Mouse (Mus musculus): Measurements from ENCODE around the gene Gm5134. TPM values are rescaled to one million over a fixed set of nuclear protein-coding genes. Genes with fewer than 3 reads are reported as not detected.

The Gm5134 gene
- polyA plus RNA-seq, 1 experiment from 2014 or later, result 0.10 TPM

Small RNAs within 50 kb of the gene (microRNA-seq; reads per million reads assigned to microRNA genes)
- gene Mir6409, result not detected

Other genes starting within 250 kb of the Gm5134 start
- gene Cabin1, start 190.2 kb upstream of the Gm5134 start, polyA plus RNA-seq (2016; fragmentation: Nextera tagmentation; extraction: Ambion mirVana), result 32.5 and 39.0 TPM in 2 replicates
- 93.8 and 103 TPM in 2 replicates for gene Ddt, start 181.1 kb upstream of the Gm5134 start, polyA plus RNA-seq (2016; fragmentation: Nextera tagmentation; extraction: Ambion mirVana)
- not detected in 2 replicates for gene Gm20441, start 173.6 kb upstream of the Gm5134 start, polyA plus RNA-seq (2016; fragmentation: Nextera tagmentation; extraction: Ambion mirVana)
- gene Gstt3, start 173.1 kb upstream of the Gm5134 start, polyA plus RNA-seq (2016; fragmentation: Nextera tagmentation; extraction: Ambion mirVana), result 2.4 and 4.3 TPM in 2 replicates
- gene Gstt1, start 155.9 kb upstream of the Gm5134 start, polyA plus RNA-seq (2016; fragmentation: Nextera tagmentation; extraction: Ambion mirVana), result 3.0 and 4.3 TPM in 2 replicates
- gene Gstt4, start 132.0 kb upstream of the Gm5134 start, polyA plus RNA-seq (2016; fragmentation: Nextera tagmentation; extraction: Ambion mirVana), result 0.21 TPM in 1 of 2 replicates, not detected in the other
- gene Gstt2, start 117.1 kb upstream of the Gm5134 start, polyA plus RNA-seq (2016; fragmentation: Nextera tagmentation; extraction: Ambion mirVana), result 6.8 and 8.5 TPM in 2 replicates
- 3,361 and 3,650 TPM in 2 replicates for gene Mif, start 94.3 kb upstream of the Gm5134 start, polyA plus RNA-seq (2016; fragmentation: Nextera tagmentation; extraction: Ambion mirVana)
- gene Derl3, start 61.1 kb upstream of the Gm5134 start, polyA plus RNA-seq (2016; fragmentation: Nextera tagmentation; extraction: Ambion mirVana), result 2.3 and 3.0 TPM in 2 replicates
- gene Smarcb1, start 32.9 kb upstream of the Gm5134 start, polyA plus RNA-seq (2016; fragmentation: Nextera tagmentation; extraction: Ambion mirVana), result 284 and 291 TPM in 2 replicates
- gene Chchd10, start 21.4 kb upstream of the Gm5134 start, polyA plus RNA-seq (2016; fragmentation: Nextera tagmentation; extraction: Ambion mirVana), result 8.4 and 9.6 TPM in 2 replicates
- 36.7 and 46.4 TPM in 2 replicates for gene Mmp11, start 18.0 kb upstream of the Gm5134 start, polyA plus RNA-seq (2016; fragmentation: Nextera tagmentation; extraction: Ambion mirVana)
- 0.29 and 0.56 TPM in 2 replicates for gene Gm867, start 13.8 kb upstream of the Gm5134 start, polyA plus RNA-seq (2016; fragmentation: Nextera tagmentation; extraction: Ambion mirVana)
- gene Vpreb3, start 11.5 kb upstream of the Gm5134 start, polyA plus RNA-seq (2016; fragmentation: Nextera tagmentation; extraction: Ambion mirVana), result 0.42 and 1.1 TPM in 2 replicates
- gene Zfp280b, start 78.1 kb downstream of the Gm5134 start, polyA plus RNA-seq (2016; fragmentation: Nextera tagmentation; extraction: Ambion mirVana), result 38.4 and 41.2 TPM in 2 replicates
- gene Slc5a4b, start 156.4 kb downstream of the Gm5134 start, polyA plus RNA-seq (2016; fragmentation: Nextera tagmentation; extraction: Ambion mirVana), result not detected in 2 replicates
- not detected in 2 replicates for gene Slc5a4a, start 192.9 kb downstream of the Gm5134 start, polyA plus RNA-seq (2016; fragmentation: Nextera tagmentation; extraction: Ambion mirVana)